Comparison of ENCODE assay signal across 12 mouse cellular contexts in genomic region chr17:24203068-24203467, GRCm38 (mm10). TPM values are rescaled to one million over a fixed set of nuclear protein-coding genes. Genes with fewer than 3 reads are reported as not detected.
DNase-seq lines count a peak whose midpoint lies in the region; ATAC-seq lines count a peak whose summit lies in the region.
"Had no signal": no experiment of that assay in that cellular context is flagged by ENCODE, and none has a peak within 500 bp of the region (broad histone marks: within the 10 kb centered on the region; RNA-seq: fewer than 3 reads in every experiment).

No protein-coding gene starts in this region.

- no peak overlapping the region for H3K27ac ChIP-seq in forebrain, embryonic 16.5 days (ENCODE audit: low read length)
- no peak overlapping the region for H3K27ac ChIP-seq in forebrain, embryonic 12.5 days
- peak overlapping the region; percentile 52; the same call in 1 of the 2 replicates for H3K27ac ChIP-seq in intestine, embryonic 15.5 days
- H3K27ac ChIP-seq in midbrain, embryonic 13.5 days, result peak overlapping the region; percentile 21; the same call in 1 of the 2 replicates

- H3K36me3 ChIP-seq in forebrain, embryonic 16.5 days (ENCODE audit: control insufficient read depth, insufficient read depth), result no peaks in the 10 kb centered on the region
- no peaks in the 10 kb centered on the region for H3K36me3 ChIP-seq in forebrain, embryonic 12.5 days (replicated peaks)
- no peaks in the 10 kb centered on the region for H3K36me3 ChIP-seq in intestine, embryonic 15.5 days
- H3K36me3 ChIP-seq in midbrain, embryonic 13.5 days, result no peaks in the 10 kb centered on the region

- 0 out of 2 replicates have a peak overlapping the region, but pooled peaks have one; percentile 8 for H3K9ac ChIP-seq in forebrain, embryonic 16.5 days (replicated peaks; ENCODE audit: low read depth, low read length)
- H3K9ac ChIP-seq in forebrain, embryonic 12.5 days, result no peak overlapping the region
- H3K9ac ChIP-seq in intestine, embryonic 15.5 days, result no peak overlapping the region
- H3K9ac ChIP-seq in midbrain, embryonic 13.5 days (replicated peaks), result peak overlapping the region; percentile 86; the same call in 1 of the 2 replicates

- peak; percentile 83 for DNase-seq in ZHBTc4 (ENCODE audit: low read depth, low spot score)
- DNase-seq in layer of hippocampus, adult 9-11 months, result no peak
- DNase-seq in left cerebral cortex, adult 8-10 months (ENCODE audit: low spot score in 2 of 2), result no peak
- DNase-seq in MN1 (ENCODE audit: low spot score), result no peak
- DNase-seq: adrenal gland, adult 8-10 months; kidney, postnatal 4 days; lung, postnatal 4 days; right cerebral cortex, postnatal 25 days had no signal

- peaks cover 7% of the 10 kb centered on the region; the same call in 1 of the 2 replicates for H3K27me3 ChIP-seq in forebrain, embryonic 16.5 days (replicated peaks; ENCODE audit: control insufficient read depth, insufficient read depth, low read length)
- peaks cover 22% of the 10 kb centered on the region for H3K27me3 ChIP-seq in forebrain, embryonic 12.5 days
- H3K27me3 ChIP-seq in intestine, embryonic 15.5 days (replicated peaks), result peaks cover 9% of the 10 kb centered on the region
- H3K27me3 ChIP-seq in midbrain, embryonic 13.5 days, result peaks cover 12% of the 10 kb centered on the region

- 48% methylated on average over 4 of the region's 4 CpGs for WGBS in forebrain, embryonic 16.5 days
- WGBS in forebrain, embryonic 12.5 days, result 39% methylated on average over 4 of the region's 4 CpGs
- WGBS in intestine, embryonic 15.5 days, result 47% methylated on average over 4 of the region's 4 CpGs
- WGBS in midbrain, embryonic 13.5 days, result 33% methylated on average over 4 of the region's 4 CpGs

- H3K4me3 ChIP-seq in forebrain, embryonic 16.5 days (replicated peaks; ENCODE audit: low read length), result no peak overlapping the region
- no peak overlapping the region for H3K4me3 ChIP-seq in forebrain, embryonic 12.5 days (replicated peaks)
- no peak overlapping the region for H3K4me3 ChIP-seq in intestine, embryonic 15.5 days (replicated peaks)
- 0 out of 2 replicates have a peak overlapping the region, but pooled peaks have one; percentile 69 for H3K4me3 ChIP-seq in midbrain, embryonic 13.5 days (replicated peaks)

- peak overlapping the region; percentile 25 for H3K4me2 ChIP-seq in forebrain, embryonic 16.5 days (ENCODE audit: low read length)
- no peak overlapping the region for H3K4me2 ChIP-seq in forebrain, embryonic 12.5 days
- peak overlapping the region; percentile 96 for H3K4me2 ChIP-seq in intestine, embryonic 15.5 days (replicated peaks)
- peak overlapping the region; percentile 80 for H3K4me2 ChIP-seq in midbrain, embryonic 13.5 days (replicated peaks)

- ATAC-seq in forebrain, embryonic 16.5 days, result no peak
- no peak for ATAC-seq in forebrain, embryonic 12.5 days (ENCODE audit: low FRiP score)
- peak; percentile 29 for ATAC-seq in intestine, embryonic 15.5 days
- ATAC-seq in midbrain, embryonic 13.5 days, result no peak

- H3K4me1 ChIP-seq in forebrain, embryonic 16.5 days (replicated peaks; ENCODE audit: control insufficient read depth, insufficient read depth, low read length), result peaks cover 64% of the 10 kb centered on the region
- H3K4me1 ChIP-seq in forebrain, embryonic 12.5 days, result peaks cover 56% of the 10 kb centered on the region
- H3K4me1 ChIP-seq in intestine, embryonic 15.5 days (replicated peaks), result peaks cover 59% of the 10 kb centered on the region
- H3K4me1 ChIP-seq in midbrain, embryonic 13.5 days (replicated peaks), result peaks cover 59% of the 10 kb centered on the region

- no peaks in the 10 kb centered on the region for H3K9me3 ChIP-seq in forebrain, embryonic 16.5 days (ENCODE audit: control insufficient read depth, low read length)
- no peaks in the 10 kb centered on the region for H3K9me3 ChIP-seq in forebrain, embryonic 12.5 days
- no peaks in the 10 kb centered on the region for H3K9me3 ChIP-seq in intestine, embryonic 15.5 days
- H3K9me3 ChIP-seq in midbrain, embryonic 13.5 days, result no peaks in the 10 kb centered on the region

RNA-seq across cellular contexts. Expression of gene Tbc1d24, which starts 2.3 kb away (rescaled TPM):
- 20.6 and 24.6 TPM in 2 replicates for polyA plus RNA-seq in forebrain, embryonic 16.5 days (2015; fragmentation: Nextera tagmentation; extraction: Ambion mirVana)
- polyA plus RNA-seq in forebrain, embryonic 12.5 days (2016; fragmentation: Nextera tagmentation; extraction: Ambion mirVana), result 8.5 and 10.8 TPM in 2 replicates
- polyA plus RNA-seq in intestine, embryonic 15.5 days (2015; fragmentation: Nextera tagmentation; extraction: Ambion mirVana), result 4.7 and 5.9 TPM in 2 replicates
- polyA plus RNA-seq in midbrain, embryonic 13.5 days (2015; fragmentation: Nextera tagmentation; extraction: Ambion mirVana), result 19.2 and 20.4 TPM in 2 replicates
- 10 to 100 TPM; 59.5 to 65.9 (median 63.6) TPM for total RNA-seq in left cerebral cortex, adult 8-10 months (2022)

RNA-seq across cellular contexts. Expression of gene Ntn3, which starts 6.3 kb away (rescaled TPM):
- polyA plus RNA-seq in forebrain, embryonic 16.5 days (2015; fragmentation: Nextera tagmentation; extraction: Ambion mirVana), result 4.7 and 5.2 TPM in 2 replicates
- polyA plus RNA-seq in forebrain, embryonic 12.5 days (2016; fragmentation: Nextera tagmentation; extraction: Ambion mirVana), result 4.3 and 5.2 TPM in 2 replicates
- 5.9 and 6.2 TPM in 2 replicates for polyA plus RNA-seq in intestine, embryonic 15.5 days (2015; fragmentation: Nextera tagmentation; extraction: Ambion mirVana)
- 3.3 and 4.6 TPM in 2 replicates for polyA plus RNA-seq in midbrain, embryonic 13.5 days (2015; fragmentation: Nextera tagmentation; extraction: Ambion mirVana)
- 10 to 100 TPM in 2 of 4 experiments, 1 to 10 TPM in 2; 9.5 to 10.6 (median 9.9) TPM for total RNA-seq in left cerebral cortex, adult 8-10 months (2022)

RNA-seq across cellular contexts. Expression of gene Tedc2, which starts 17.6 kb away (rescaled TPM):
- 10.2 and 12.2 TPM in 2 replicates for polyA plus RNA-seq in forebrain, embryonic 16.5 days (2015; fragmentation: Nextera tagmentation; extraction: Ambion mirVana)
- 15.3 and 16.7 TPM in 2 replicates for polyA plus RNA-seq in forebrain, embryonic 12.5 days (2016; fragmentation: Nextera tagmentation; extraction: Ambion mirVana)
- polyA plus RNA-seq in intestine, embryonic 15.5 days (2015; fragmentation: Nextera tagmentation; extraction: Ambion mirVana), result 9.9 and 10.1 TPM in 2 replicates
- polyA plus RNA-seq in midbrain, embryonic 13.5 days (2015; fragmentation: Nextera tagmentation; extraction: Ambion mirVana), result 13.9 and 14.4 TPM in 2 replicates
- total RNA-seq in left cerebral cortex, adult 8-10 months (2022), result 10 to 100 TPM in 2 of 4 experiments, 1 to 10 TPM in 2; 8.6 to 10.2 (median 10.1) TPM

RNA-seq across cellular contexts. Expression of gene Atp6v0c, which starts 33.6 kb away (rescaled TPM):
- polyA plus RNA-seq in forebrain, embryonic 16.5 days (2015; fragmentation: Nextera tagmentation; extraction: Ambion mirVana), result 881 and 1,064 TPM in 2 replicates
- 461 and 463 TPM in 2 replicates for polyA plus RNA-seq in forebrain, embryonic 12.5 days (2016; fragmentation: Nextera tagmentation; extraction: Ambion mirVana)
- polyA plus RNA-seq in intestine, embryonic 15.5 days (2015; fragmentation: Nextera tagmentation; extraction: Ambion mirVana), result 572 and 634 TPM in 2 replicates
- polyA plus RNA-seq in midbrain, embryonic 13.5 days (2015; fragmentation: Nextera tagmentation; extraction: Ambion mirVana), result 843 and 851 TPM in 2 replicates
- total RNA-seq in left cerebral cortex, adult 8-10 months (2022), result 1,000 to 10,000 TPM; 1,111 to 1,205 (median 1,168) TPM

RNA-seq across cellular contexts. Expression of gene Amdhd2, which starts 39.5 kb away (rescaled TPM):
- 25.5 and 28.2 TPM in 2 replicates for polyA plus RNA-seq in forebrain, embryonic 16.5 days (2015; fragmentation: Nextera tagmentation; extraction: Ambion mirVana)
- polyA plus RNA-seq in forebrain, embryonic 12.5 days (2016; fragmentation: Nextera tagmentation; extraction: Ambion mirVana), result 31.1 and 32.6 TPM in 2 replicates
- 34.3 and 43.5 TPM in 2 replicates for polyA plus RNA-seq in intestine, embryonic 15.5 days (2015; fragmentation: Nextera tagmentation; extraction: Ambion mirVana)
- 32.9 and 35.6 TPM in 2 replicates for polyA plus RNA-seq in midbrain, embryonic 13.5 days (2015; fragmentation: Nextera tagmentation; extraction: Ambion mirVana)
- 10 to 100 TPM; 34.8 to 48.2 (median 40.3) TPM for total RNA-seq in left cerebral cortex, adult 8-10 months (2022)

Comparison
In these comparisons a context has a peak if more than half of its experiments do, and no peak if none do; other contexts are left out.
1. H3K9ac ChIP-seq: peak in forebrain, embryonic 16.5 days (single experiment) and midbrain, embryonic 13.5 days (single experiment); none in forebrain, embryonic 12.5 days (single experiment) and intestine, embryonic 15.5 days (single experiment).
2. H3K27ac ChIP-seq: peak in intestine, embryonic 15.5 days (single experiment) and midbrain, embryonic 13.5 days (single experiment); none in forebrain, embryonic 16.5 days (single experiment) and forebrain, embryonic 12.5 days (single experiment).